Mouse (Mus musculus): ENCODE results near the gene Ifi47.
"Not testable (repeated sequence)": the region's sequence is repeated elsewhere in the genome, so short reads cannot be mapped to it uniquely, and the experiment has no call there.

DNA sequence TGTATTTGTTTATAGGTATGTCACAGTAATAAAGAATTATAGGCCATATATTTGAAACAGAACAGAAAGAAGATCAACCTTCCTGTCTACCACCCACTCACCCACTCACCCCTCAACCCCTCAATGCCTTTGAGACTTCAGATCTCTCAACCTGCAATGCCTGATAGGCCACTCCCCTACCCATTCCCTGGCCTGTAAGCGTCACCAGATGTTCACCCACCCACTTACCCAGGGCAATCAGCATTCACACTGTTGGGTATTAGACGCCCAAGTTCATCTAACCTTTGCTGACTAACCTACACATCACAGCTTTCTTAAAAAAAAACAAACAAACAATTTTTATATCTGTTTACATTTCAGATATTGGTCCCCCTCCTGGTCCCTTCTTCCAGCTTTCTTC lies 14.5 kb upstream of the Ifi47 start:
- TF ChIP-seq EP300, CTCF (IDR thresholded peaks at IDR 0.05; ENCODE audit: low read depth): not testable (repeated sequence)

Measured in liver, embryonic 14.5 days (tissue).